Mouse (Mus musculus) heart, embryonic 15.5 days (tissue): ENCODE measurements around the gene Tyw1. TPM values are rescaled to one million over a fixed set of nuclear protein-coding genes. Genes with fewer than 3 reads are reported as not detected.

Experiments used
- ATAC-seq: fragments of 200-750 bp; cut with Nextera tagmentation; replicated peaks from 2 replicates; pipeline ENCODE4 v1.8.0; 2017; ENCODE audit warnings: low read depth, moderate TSS enrichment; ENCODE audit not compliant: insufficient number of reproducible peaks, insufficient read depth, low FRiP score
- H3K27ac ChIP-seq: fragments of 300-500 bp; sonication (generic); 2 replicates; pipeline ENCODE4 v1.5.1; 2015; ENCODE audit warnings: mild to moderate bottlenecking, inconsistent platforms
- H3K27me3 ChIP-seq: fragments of 300-500 bp; sonication (generic); 2 replicates; pipeline ENCODE4 v1.6.1; 2015; ENCODE audit warnings: inconsistent platforms
- H3K36me3 ChIP-seq: fragments of 300-500 bp; sonication (generic); 2 replicates; pipeline ENCODE4 v1.6.1; 2015; ENCODE audit warnings: mild to moderate bottlenecking, inconsistent platforms
- H3K4me1 ChIP-seq: fragments of 300-500 bp; sonication (generic); replicated peaks from 2 replicates; pipeline ENCODE4 v1.6.1; 2015; ENCODE audit warnings: inconsistent platforms
- H3K4me2 ChIP-seq: fragments of 300-500 bp; sonication (generic); 2 replicates; pipeline ENCODE4 v1.6.1; 2015; ENCODE audit warnings: inconsistent platforms, mild to moderate bottlenecking, moderate library complexity
- H3K4me3 ChIP-seq: fragments of 300-500 bp; sonication (generic); 2 replicates; pipeline ENCODE4 v1.5.1; 2015; ENCODE audit warnings: mild to moderate bottlenecking, inconsistent platforms
- H3K9ac ChIP-seq: fragments of 300-500 bp; sonication (generic); 2 replicates; pipeline ENCODE4 v1.6.1; 2015; ENCODE audit warnings: mild to moderate bottlenecking, inconsistent platforms
- H3K9me3 ChIP-seq: fragments of 300-500 bp; sonication (generic); replicated peaks from 2 replicates; pipeline ENCODE4 v1.6.1; 2016; ENCODE audit warnings: inconsistent platforms
- WGBS: fragments of 180-500 bp; shearing (Covaris S2); methylation state at CpG from one replicate; pipeline ENCODE4 v1.1.7; 2015; ENCODE audit warnings: mixed read lengths; 5-methylcytosine and 5-hydroxymethylcytosine counted together
- polyA plus RNA-seq: library from polyadenylated mRNA; unstranded; fragments of >200 nt; fragmentation: Nextera tagmentation; extraction: Ambion mirVana; gene quantifications from 2 replicates; pipeline ENCODE4 v1.2.1, GENCODE M21; 2015

Tyw1 gene
- polyA plus RNA-seq, 1 experiment from 2014 or later = 13.7 TPM

DNA sequence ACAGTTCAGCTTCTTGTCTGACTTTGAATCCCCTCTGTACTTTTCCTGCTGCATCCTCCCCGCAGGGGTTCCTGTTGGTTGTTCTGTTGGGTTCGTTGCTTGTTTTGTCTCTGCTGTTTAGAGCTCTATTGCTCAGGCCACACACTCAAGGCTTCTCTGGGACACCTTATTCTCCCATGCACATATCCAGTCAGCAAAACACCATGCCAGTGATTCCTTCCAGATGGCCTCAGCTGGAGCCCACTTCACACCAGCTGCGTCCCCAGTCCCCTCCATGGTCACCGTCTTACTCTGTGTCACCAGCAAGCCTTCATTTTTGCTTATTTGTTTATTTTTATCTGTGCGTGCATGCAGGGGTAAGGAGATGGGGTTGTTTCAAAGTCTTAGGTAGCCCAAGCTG, 38.5 kb downstream of the Tyw1 start:
- Histone ChIP-seq H3K9ac (no peak overlapping the region), H3K4me3 (no peak overlapping the region), H3K9me3 (no peaks in the 10 kb centered on the region), H3K4me1 (no peaks in the 10 kb centered on the region), H3K4me2 (no peak overlapping the region), H3K36me3 (peaks cover 32% of the 10 kb centered on the region), H3K27me3 (no peaks in the 10 kb centered on the region), H3K27ac (no peak overlapping the region)
- WGBS = 85% methylated on average over 5 of the region's 5 CpGs
- ATAC-seq = no peak

- H3K36me3 ChIP-seq = peaks cover 29% of the 10 kb centered on the region
- no peaks in the 10 kb centered on the region for H3K4me1 ChIP-seq
- no peak overlapping the region for H3K4me2 ChIP-seq
- WGBS = 89% methylated on average over 6 of the region's 6 CpGs
- no peak; the same call in 1 of the 2 replicates for ATAC-seq
- H3K27ac ChIP-seq = no peak overlapping the region
- no peak overlapping the region for H3K9ac ChIP-seq
- no peak overlapping the region for H3K4me3 ChIP-seq
- no peaks in the 10 kb centered on the region for H3K9me3 ChIP-seq
- no peaks in the 10 kb centered on the region for H3K27me3 ChIP-seq
These were observed 39.2 kb downstream of the Tyw1 start for GRCm38 (mm10) chr5:130294598-130294997.

- Histone ChIP-seq H3K27me3 (no peaks in the 10 kb centered on the region), H3K9me3 (no peaks in the 10 kb centered on the region), H3K4me2 (no peak overlapping the region), H3K9ac (no peak overlapping the region), H3K4me3 (no peak overlapping the region), H3K27ac (no peak overlapping the region), H3K4me1 (no peaks in the 10 kb centered on the region), H3K36me3 (peaks cover 28% of the 10 kb centered on the region)
- ATAC-seq = no peak
- WGBS = 79% methylated on average over 5 of the region's 5 CpGs
These were observed 40.7 kb downstream of the Tyw1 start for GRCm38 (mm10) chr5:130296071-130296470.

DNA sequence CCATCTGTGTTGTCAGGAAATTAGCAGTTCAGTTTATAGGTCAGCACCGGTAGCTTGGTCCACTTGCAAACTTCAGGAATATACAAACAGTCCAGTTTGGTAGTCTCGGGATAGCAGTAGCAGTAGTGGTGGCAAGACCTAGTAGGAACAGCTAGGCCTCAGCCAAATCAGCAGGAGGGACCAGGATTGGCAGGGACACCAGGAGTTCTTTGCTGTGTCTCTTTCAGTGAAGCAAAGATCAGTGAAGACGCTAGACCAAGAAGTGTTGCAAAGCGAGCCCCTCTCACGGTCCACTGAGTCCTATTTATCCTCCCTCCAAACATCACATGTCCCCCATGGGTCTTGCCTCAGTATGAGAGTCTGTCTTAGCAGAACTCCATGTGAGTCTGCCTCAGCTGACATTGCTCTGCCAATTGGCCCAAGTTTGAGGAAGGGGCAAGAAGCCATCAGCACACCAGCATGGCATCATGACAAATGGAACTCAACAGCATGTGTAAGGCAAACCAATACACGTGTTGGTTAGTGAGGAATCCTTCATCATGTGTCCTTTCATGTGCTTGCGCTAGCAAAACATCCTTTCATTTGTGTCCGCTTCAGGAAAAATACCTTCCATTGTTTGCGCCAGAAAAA, 43.5 kb downstream of the Tyw1 start:
- Histone ChIP-seq H3K27me3 (no peaks in the 10 kb centered on the region), H3K27ac (no peak overlapping the region), H3K9ac (no peak overlapping the region), H3K4me1 (no peaks in the 10 kb centered on the region), H3K4me3 (no peak overlapping the region), H3K36me3 (peaks cover 27% of the 10 kb centered on the region), H3K4me2 (no peak overlapping the region), H3K9me3 (no peaks in the 10 kb centered on the region)
- ATAC-seq = no peak
- WGBS = 93% methylated on average over 9 of the region's 9 CpGs

- no peaks in the 10 kb centered on the region for H3K9me3 ChIP-seq
- H3K4me2 ChIP-seq = no peak overlapping the region
- no peak overlapping the region for H3K4me3 ChIP-seq
- ATAC-seq = no peak
- H3K4me1 ChIP-seq = no peaks in the 10 kb centered on the region
- 93% methylated on average over 8 of the region's 8 CpGs for WGBS
- peaks cover 27% of the 10 kb centered on the region for H3K36me3 ChIP-seq
- no peaks in the 10 kb centered on the region for H3K27me3 ChIP-seq
- no peak overlapping the region for H3K27ac ChIP-seq
- H3K9ac ChIP-seq = no peak overlapping the region
These were observed 44.1 kb downstream of the Tyw1 start for GRCm38 (mm10) chr5:130299526-130299925.

DNA sequence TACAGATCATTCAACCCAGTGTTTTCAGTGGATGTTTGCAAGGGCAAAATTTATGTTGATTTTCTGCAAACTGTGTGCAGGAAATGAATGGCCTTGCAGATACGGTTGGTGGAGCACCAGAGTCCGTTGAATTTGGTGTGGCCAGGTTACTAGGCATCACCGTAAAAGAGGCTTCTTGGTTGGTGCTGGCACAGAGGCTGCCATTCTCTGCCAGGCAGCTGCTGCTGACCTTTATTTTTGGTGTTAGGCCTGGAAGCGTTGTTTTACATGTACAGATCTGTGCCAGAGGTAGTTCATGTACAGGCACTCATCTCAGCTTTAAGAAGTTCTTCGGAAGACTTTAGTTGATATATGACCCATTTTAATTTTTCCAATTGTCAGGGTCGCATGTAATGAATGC, 48.2 kb downstream of the Tyw1 start:
- no peak overlapping the region for H3K4me2 ChIP-seq
- peaks cover 10% of the 10 kb centered on the region for H3K36me3 ChIP-seq
- H3K4me1 ChIP-seq = no peaks in the 10 kb centered on the region
- H3K4me3 ChIP-seq = no peak overlapping the region
- no peak overlapping the region for H3K9ac ChIP-seq
- H3K9me3 ChIP-seq = no peaks in the 10 kb centered on the region
- no peaks in the 10 kb centered on the region for H3K27me3 ChIP-seq
- no peak for ATAC-seq
- H3K27ac ChIP-seq = no peak overlapping the region
- WGBS = 92% methylated on average over 6 of the region's 6 CpGs

DNA sequence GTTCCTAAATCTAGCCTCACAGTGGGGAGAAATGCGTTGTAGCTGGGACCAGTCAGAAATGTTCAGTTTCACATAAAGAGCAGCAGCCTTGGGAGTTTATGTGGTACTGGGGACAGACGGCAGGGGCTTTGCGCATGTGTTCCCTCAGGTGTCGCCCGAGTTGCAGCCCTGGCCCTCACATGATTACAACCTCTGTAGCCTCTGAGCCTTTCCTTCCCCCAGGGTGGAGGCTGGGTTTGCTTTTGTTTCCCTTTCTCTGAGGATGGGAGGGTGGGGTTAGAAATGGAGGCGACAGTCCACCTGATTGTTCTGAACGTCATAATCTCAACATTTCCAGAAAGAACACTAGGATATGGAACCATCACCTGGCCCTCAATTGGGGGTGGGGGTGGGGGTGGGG, 52.5 kb downstream of the Tyw1 start:
- no peaks in the 10 kb centered on the region; the same call in 1 of the 2 replicates for H3K36me3 ChIP-seq
- no peaks in the 10 kb centered on the region for H3K27me3 ChIP-seq
- ATAC-seq = no peak

GRCm38 (mm10) chr5:130310077-130310476, 54.7 kb downstream of the Tyw1 start:
- H3K9me3 ChIP-seq = no peaks in the 10 kb centered on the region
- H3K36me3 ChIP-seq = no peaks in the 10 kb centered on the region; the same call in 1 of the 2 replicates
- H3K27ac ChIP-seq = no peak overlapping the region
- no peaks in the 10 kb centered on the region for H3K27me3 ChIP-seq
- no peak overlapping the region for H3K4me2 ChIP-seq
- H3K9ac ChIP-seq = no peak overlapping the region
- WGBS = 94% methylated on average over 4 of the region's 4 CpGs
- H3K4me3 ChIP-seq = no peak overlapping the region
- no peak for ATAC-seq
- H3K4me1 ChIP-seq = no peaks in the 10 kb centered on the region

More for the DNA sequence above, 52.5 kb downstream of the Tyw1 start:
- 86% methylated on average over 7 of the region's 7 CpGs for WGBS
- H3K9me3 ChIP-seq = no peaks in the 10 kb centered on the region
- no peak overlapping the region for H3K9ac ChIP-seq
- H3K4me3 ChIP-seq = no peak overlapping the region
- no peaks in the 10 kb centered on the region for H3K4me1 ChIP-seq
- H3K4me2 ChIP-seq = no peak overlapping the region
- no peak overlapping the region for H3K27ac ChIP-seq

DNA sequence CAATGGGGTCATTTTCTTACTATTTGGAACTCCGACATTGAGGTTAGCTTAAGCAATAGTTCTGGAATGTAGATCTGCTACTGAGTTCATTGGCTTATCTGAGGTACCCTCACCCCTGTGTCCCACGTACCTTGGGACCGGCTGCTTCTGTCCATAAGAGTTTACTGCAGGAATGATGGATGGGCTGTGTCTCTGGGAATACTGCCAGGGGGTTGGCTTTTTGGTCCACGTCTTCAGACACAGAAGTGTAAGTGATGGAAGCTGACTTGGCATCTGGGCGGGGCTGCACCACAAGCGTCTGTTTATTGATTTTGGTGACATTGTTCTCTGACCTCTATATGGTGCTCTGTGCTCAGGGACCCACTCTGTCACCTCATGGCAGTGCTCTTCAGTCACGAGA, 55.4 kb downstream of the Tyw1 start:
- no peaks in the 10 kb centered on the region for H3K9me3 ChIP-seq
- 51% methylated on average over 7 of the region's 7 CpGs for WGBS
- no peak overlapping the region for H3K27ac ChIP-seq
- no peak overlapping the region for H3K4me2 ChIP-seq
- no peaks in the 10 kb centered on the region for H3K4me1 ChIP-seq
- H3K9ac ChIP-seq = no peak overlapping the region
- no peaks in the 10 kb centered on the region; the same call in 1 of the 2 replicates for H3K36me3 ChIP-seq
- no peaks in the 10 kb centered on the region for H3K27me3 ChIP-seq
- ATAC-seq = no peak
- H3K4me3 ChIP-seq = no peak overlapping the region

DNA sequence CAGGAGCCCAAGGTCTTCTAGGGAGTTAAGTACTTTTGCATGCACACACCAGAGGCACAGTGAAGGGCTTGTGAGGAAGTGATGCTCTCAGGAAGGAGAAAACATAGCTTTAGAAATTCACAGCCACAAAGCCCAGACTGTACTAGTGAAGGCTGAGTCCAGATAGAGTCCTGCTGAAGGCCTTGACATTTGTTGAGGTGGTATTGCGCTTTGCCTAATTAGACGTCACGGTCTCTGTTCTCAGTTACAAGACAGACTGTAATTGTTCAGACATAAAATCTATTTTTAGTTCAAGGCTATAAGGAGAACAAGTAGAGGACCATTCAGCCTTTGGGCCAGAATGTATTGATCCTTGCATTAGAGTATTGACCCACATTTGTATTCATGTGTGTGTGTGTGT, 58.1 kb downstream of the Tyw1 start:
- Histone ChIP-seq H3K9me3 (no peaks in the 10 kb centered on the region), H3K9ac (no peak overlapping the region), H3K27ac (no peak overlapping the region), H3K4me1 (no peaks in the 10 kb centered on the region), H3K4me3 (no peak overlapping the region), H3K4me2 (no peak overlapping the region), H3K27me3 (no peaks in the 10 kb centered on the region), H3K36me3 (peaks cover 5% of the 10 kb centered on the region; the same call in 1 of the 2 replicates)
- WGBS = 58% methylated on average over 3 of the region's 3 CpGs
- ATAC-seq = no peak

DNA sequence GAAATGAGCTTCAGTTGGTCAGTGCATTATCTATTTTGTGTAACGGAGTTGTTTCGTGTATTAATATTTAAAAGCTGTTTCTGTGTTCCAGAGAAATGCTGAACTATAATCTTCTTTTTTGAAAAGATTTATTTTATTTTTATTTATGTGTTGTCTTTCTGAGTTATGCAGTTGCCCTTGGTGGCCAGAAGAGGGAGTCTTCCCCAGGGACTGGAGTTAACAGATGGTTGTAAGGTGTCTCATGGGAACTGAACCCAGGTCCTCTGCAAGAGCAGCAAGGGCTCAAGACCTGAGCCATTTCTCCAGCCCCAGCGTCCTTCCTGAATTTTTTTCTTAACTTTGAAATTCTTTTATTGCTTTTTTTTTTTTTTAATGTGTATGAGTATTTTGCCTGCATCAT, 59.5 kb downstream of the Tyw1 start:
- no peaks in the 10 kb centered on the region for H3K9me3 ChIP-seq
- peaks cover 5% of the 10 kb centered on the region; the same call in 1 of the 2 replicates for H3K36me3 ChIP-seq
- H3K27me3 ChIP-seq = no peaks in the 10 kb centered on the region
- H3K27ac ChIP-seq = no peak overlapping the region
- no peak overlapping the region for H3K4me2 ChIP-seq
- H3K4me1 ChIP-seq = no peaks in the 10 kb centered on the region
- H3K4me3 ChIP-seq = no peak overlapping the region
- H3K9ac ChIP-seq = no peak overlapping the region
- 96% methylated on average over 3 of the region's 3 CpGs for WGBS
- no peak for ATAC-seq

DNA sequence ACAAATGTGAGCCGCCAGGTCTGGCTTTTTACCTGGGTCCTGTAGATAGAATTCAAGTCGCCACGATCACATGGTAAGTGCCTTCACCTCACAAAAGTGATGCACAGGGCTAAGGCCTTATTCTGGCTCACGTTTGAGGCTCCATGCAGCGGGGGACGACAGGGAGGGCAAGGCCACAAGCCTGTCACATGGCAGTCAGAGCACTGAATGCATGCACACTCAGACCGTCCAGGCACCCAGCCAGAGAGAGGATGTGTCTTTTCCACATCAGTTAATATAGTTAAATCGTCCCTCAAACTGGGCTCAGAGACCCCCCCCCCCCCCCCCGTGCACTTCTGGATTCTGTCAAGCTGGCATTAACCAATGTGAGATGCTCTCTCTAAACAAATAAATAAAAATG, 60.9 kb downstream of the Tyw1 start:
- 75% methylated on average over 9 of the region's 9 CpGs for WGBS
- Histone ChIP-seq H3K27ac (no peak overlapping the region), H3K4me3 (no peak overlapping the region), H3K4me2 (no peak overlapping the region), H3K36me3 (peaks cover 5% of the 10 kb centered on the region; the same call in 1 of the 2 replicates), H3K9ac (no peak overlapping the region), H3K4me1 (no peaks in the 10 kb centered on the region), H3K9me3 (no peaks in the 10 kb centered on the region), H3K27me3 (no peaks in the 10 kb centered on the region)
- ATAC-seq = no peak
